Mouse (Mus musculus) right cerebral cortex, postnatal 10 days (tissue): Measurements from ENCODE around the gene Akap13.

ENCODE experiments used
- DNase-seq, 2 experiments: peaks; one replicate each; pipeline ENCODE4 v3.0.0; 2021; ENCODE audit warnings: low spot score in 2 of 2

Gene Akap13

GRCm38 (mm10) chr7:75558225-75558624, 102.9 kb downstream of the Akap13 start:
- DNase-seq, result no peak

DNA sequence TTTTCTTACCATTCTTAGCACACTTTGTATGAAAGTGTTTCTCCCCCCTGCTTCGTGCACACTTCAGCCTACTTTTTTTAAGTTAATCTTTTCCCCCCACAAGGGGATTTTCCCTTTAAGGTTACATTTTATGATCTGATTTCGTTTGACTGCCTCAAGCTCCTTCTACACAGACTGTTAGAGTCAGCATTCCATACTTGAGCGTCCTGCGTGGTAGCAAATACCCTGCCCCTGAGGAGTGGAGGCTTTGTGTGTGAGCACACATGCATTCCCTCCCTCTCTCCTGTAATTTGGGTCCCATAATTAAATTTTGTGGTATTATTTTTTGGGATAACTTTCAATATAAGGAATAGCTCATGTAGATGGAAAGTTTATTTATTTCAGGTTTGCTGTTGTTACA, 103.8 kb downstream of the Akap13 start:
- DNase-seq, result no peak

DNA sequence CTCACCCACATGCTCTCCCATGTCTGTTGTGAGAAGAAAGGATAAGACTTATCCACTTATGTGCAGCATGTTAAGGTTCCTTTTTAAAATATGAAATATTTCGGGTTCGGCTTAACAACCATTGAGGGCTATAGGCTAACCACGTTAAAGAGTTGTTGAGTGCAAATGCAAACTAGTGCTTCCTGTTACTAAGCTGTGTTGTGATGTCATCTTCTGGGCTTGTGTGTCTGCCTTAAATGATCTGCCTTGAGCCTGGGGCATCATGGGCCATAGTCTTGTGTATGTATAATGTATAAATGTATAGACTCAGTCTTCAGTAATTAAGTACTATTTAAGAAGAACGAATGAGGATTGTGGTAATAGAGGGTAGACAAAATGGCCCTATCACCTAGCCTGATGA, 104.6 kb downstream of the Akap13 start:
- no peak for DNase-seq

GRCm38 (mm10) chr7:75560566-75560965, 105.2 kb downstream of the Akap13 start:
- no peak for DNase-seq

- no peak for DNase-seq
Measured at GRCm38 (mm10) chr7:75561134-75561533, 105.8 kb downstream of the Akap13 start.

DNA sequence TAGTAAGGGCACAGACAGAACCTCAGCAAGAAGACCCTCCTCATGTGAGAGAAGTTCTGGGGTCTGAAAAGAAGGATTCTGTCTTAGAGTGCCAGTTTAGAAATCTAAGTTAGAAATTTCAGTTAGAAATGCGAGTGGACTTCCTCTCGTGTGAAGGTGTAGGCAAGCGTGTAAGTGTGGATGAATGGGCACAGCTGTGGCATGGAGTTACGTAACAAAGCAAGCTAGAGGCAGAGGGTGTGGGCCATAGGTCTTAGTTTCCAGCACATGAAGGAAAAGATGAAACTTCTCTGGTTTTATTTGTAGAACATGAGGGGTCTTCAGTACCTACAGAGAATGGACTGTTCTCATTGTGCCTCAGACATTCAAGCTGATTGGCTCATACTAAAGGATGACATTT, 112.9 kb downstream of the Akap13 start:
- no peak for DNase-seq

GRCm38 (mm10) chr7:75568883-75569282, 113.5 kb downstream of the Akap13 start:
- DNase-seq, result peak in 1 of 2 experiments; percentile 39

DNA sequence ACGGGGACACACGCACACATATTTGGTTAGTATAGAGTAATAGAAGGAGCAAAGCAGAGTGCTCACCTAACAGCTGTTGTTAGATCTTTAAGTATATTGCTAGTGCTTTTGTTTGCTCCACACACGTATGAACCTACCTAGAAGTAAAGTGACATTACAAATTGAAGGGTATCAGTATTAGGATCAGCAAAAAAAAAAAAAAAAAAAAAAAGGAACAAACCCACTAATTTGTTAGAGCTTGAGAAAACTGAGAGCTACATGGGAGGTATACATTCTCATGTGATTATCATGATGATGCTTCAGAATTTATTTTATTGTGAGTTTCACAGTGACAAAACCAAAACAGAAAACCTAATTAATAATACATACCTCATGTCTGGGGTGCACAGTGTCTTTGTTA, 114.9 kb downstream of the Akap13 start:
- DNase-seq, result no peak

DNA sequence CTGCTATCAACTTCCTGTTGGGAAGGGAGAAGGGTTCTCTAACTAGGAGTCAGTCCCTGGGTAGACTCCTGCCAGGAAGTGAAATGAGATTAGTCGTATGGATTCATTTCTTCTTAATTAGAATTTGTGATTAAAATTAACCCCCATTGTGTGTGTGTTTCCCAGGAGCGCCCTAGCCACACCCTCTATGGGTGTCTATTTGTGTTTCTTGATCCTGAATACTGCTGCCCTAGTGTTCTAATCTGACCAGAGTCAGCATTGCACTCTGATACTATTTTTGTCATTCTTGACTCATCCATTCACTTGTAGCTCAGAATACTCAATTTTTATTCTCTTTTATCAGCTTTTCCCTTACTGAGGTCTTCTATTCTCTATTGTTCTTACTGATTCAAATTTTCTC, 115.7 kb downstream of the Akap13 start:
- no peak for DNase-seq

DNA sequence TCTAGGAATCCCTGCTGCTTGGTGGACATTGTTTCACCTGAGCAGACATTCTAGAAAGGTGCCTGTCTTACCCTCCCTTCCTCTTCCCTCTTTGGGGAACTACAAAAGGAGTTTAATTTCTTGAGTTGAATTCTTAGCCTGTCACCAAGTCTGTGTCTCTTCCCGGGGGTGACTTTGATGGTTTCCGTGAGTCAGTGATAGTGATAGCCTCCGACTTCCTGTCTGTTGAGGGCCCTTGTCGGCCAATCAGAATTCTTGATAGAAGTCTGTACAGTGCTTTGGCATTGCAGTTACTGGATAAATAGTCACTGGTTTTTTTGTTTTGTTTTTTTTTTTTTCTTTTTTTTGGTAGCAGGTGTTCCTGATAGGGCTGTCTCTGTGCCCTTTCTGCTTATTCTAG, 116.8 kb downstream of the Akap13 start:
- DNase-seq, result no peak

- no peak for DNase-seq
Measured at GRCm38 (mm10) chr7:75575120-75575649, 119.9 kb downstream of the Akap13 start.

DNA sequence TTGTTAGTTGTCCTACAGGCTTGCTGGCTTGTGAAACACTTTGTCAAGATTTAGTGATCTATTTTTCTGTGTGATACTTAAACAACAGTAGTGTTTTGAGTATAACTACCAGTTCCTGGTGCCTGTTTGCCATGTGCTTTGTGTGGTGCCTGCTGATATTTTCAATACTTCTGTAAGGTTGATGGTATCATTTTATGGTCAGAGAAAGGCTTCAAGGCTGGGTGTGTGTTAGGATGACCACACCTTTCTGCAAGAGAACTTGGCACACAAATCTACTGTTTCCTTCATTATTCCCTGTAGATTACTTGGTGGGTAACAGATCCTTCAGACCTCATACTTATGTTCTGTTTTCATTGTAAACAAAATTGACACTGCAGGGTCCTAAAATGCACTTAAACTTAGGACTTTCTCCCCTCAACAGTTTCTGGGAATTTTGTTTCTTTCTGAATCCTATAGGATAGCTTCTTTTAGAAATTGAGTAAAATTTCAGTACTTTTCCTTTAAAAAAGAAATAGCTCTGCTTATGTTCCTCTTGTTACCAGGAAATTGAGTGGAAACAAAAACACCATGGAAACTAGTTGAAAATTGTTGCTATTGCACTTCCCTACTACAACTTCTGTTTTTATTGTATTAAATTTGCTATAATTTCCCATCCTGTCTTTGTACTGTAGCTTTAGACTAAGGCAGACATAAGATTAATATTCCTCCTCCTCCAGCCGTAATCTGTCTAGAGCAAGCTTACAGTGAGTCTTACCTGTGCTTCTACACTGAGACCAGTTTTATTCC, 120.7 kb downstream of the Akap13 start:
- no peak for DNase-seq

DNA sequence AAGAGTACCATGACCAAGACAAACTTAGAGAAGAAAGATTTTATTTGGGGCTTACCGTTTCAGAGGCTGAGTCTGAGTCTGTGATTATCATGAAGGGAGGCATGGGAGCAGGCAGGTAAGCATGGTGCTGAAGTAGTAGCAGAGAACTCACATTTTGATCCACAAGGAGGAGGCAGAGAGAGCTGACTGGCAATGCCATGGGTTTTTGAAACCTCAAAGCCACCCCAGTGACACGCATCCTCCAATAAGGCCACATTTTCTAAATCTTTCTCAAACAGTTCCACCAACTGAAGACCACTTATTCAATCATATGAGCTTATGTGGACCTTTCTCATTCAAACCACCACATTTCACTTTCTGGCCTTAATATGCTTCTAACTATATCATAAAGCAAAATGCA, 121.5 kb downstream of the Akap13 start:
- no peak for DNase-seq

DNA sequence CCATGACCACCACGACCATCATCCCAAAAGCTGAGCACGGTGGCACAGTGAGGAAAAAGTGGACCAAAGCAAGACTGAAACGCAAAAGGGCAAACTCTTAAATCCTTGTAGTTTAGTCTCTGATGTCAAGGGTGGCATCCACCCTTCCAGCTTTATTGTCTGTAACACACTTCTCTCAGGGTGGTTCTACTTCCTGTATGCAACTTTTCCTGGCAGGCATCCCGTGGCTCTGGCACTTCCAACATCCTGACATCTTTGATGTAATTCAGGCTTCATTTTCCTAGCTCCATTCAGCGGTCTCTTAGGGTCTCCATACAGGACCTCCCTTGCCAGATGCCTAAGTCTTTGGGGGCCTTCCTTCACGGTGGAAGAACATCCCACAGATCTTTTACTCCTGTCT, 122.0 kb downstream of the Akap13 start:
- no peak for DNase-seq

DNA sequence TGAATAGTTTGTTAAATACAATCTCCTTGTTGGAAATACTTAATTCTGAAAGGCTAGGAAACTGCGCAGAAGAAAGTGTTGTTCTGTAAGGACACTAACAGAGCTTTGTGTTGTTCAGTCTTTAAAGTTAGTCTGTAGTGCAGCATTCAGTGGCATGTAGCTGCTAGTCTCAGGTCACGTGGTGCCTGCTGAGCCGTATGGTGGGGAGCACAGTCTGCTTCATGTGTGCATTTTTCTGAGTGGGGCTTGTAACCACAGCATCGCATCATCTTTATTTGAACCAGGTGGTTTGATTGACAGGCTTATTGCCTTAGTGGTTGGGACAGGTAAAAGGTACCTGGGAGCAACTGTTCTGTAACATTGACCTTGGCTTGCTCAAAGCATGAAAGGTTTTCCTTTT, 123.3 kb downstream of the Akap13 start:
- no peak for DNase-seq

- no peak for DNase-seq
Measured at GRCm38 (mm10) chr7:75582091-75582490, 126.8 kb downstream of the Akap13 start.

GRCm38 (mm10) chr7:75584100-75584499, 128.8 kb downstream of the Akap13 start:
- DNase-seq, result no peak

DNA sequence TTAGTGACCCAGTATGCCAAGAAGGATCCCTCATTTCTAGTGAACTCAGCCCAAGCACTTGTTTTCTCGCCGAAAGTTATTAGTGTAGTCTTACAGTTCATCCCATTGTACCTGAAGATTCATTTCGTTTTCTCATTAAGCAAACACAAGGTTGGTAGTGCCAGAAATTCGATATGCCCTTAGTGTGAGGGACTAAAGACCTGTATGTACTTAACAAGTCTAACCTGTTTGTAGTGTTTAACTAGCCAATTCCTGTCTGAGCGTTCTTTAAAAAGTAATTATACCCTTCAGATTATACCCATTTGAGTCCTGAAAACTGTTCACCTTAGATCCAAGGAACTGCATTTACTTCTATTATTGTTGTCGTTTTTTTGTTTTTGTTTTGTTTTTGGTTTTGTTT, 130.1 kb downstream of the Akap13 start:
- DNase-seq, result no peak

GRCm38 (mm10) chr7:75586113-75586512, 130.8 kb downstream of the Akap13 start:
- DNase-seq, result no peak

DNA sequence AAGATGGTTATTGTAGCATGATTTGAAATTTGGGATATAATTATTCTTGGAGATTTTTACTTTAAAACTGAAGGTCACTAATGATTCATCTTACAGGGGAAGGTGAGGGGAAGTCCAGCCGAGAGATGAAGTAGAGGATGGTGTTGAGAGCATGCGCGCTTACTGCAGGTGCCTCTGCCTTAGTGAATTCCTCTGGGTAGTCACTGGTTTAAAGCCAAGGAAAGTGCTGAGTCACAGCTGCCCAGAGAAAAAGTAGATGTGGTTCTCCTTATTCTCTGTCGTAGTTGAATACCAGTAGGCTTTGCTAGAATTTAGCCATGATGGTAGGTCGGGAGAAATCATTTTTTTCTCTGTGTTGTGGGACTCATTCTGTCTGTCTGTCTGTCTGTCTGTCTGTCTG, 132.4 kb downstream of the Akap13 start:
- DNase-seq, result no peak

DNA sequence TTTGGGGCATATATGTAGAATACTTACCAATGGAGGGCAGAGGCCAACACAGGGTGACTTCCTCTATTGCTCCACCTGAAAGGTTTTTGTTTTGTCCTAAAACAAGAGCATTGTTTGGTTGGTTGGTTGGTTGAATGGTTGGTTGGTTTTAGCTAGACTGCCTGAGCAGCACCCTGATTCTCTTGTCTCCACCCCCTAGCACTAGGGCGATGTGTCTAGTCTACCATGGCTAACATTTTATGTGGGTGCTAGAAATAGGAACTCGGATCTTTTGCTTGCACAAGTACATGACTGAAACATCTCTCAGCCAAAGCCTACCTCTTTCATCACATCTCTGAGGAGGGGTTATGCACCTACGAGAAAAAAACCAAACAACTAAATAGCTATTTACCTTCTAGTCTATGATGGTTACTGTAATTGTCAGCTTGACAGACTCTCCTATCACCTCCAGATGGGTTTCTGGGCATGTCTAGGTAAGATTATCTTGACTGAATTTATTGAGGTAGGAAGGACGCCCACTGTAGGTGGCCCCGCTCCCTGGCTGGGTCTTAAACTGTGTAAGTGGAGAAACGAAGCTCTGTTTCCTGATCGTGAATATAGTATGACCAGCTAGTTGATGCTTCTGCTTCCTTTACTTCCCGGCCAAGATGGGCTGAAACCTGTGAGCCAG, 134.1 kb downstream of the Akap13 start:
- no peak for DNase-seq

DNA sequence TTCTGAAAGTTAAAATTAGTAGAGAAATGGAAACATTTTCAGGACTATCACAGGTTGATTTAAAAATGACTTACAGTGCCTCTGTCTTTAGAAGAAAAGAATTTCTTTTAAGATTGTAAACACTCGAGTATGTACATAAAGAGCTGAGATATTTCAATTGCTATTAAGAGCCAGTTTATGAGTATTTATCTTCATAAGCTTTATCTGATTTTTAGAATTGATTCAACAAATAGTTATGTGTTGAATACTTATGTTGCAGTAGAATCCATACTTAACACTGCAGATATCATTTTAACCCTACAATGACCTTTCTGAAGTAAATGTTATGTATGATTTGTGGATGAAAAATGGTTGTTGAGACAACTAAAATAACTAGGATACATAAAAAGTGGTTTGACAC, 136.6 kb downstream of the Akap13 start:
- no peak for DNase-seq

DNA sequence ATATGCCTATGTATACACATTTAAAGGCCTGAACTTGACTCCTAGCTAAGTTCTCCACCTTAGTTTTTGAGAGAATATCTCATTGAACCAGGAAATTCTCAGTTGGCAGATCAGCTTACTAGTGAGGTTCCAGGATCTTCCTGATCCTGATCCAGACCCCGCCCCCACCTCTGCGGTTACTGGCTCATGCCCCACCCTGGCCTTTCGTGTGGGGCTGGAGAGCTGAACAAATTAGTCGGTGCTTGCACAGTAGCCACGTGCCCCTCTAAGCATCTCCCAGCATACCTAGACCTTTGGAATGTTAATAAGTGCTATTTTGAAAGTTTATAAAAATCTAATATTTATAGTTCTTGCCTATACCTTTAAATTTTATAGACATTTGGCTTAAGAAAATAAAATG, 139.5 kb downstream of the Akap13 start:
- DNase-seq, result no peak
